Mouse (Mus musculus) left cerebral cortex, adult 9 months (tissue): Measurements from ENCODE around the gene Ckap5.
"Not testable (repeated sequence)": the region's sequence is repeated elsewhere in the genome, so short reads cannot be mapped to it uniquely, and the experiment has no call there.

ENCODE experiments used
- DNase-seq, 2 experiments: peaks; one replicate each; pipeline ENCODE4 v3.0.0; 2022; ENCODE audit warnings: low spot score in 2 of 2

The Ckap5 gene

GRCm38 (mm10) chr2:91526294-91527146 is at the start of gene Ckap5:
Gene Ckap5, plus strand, starts transcription at chr2:91526762.
- DNase-seq, result peak; percentile 81 to 94

GRCm38 (mm10) chr2:91476841-91477240 is 49.7 kb upstream of the Ckap5 start:
- DNase-seq, result no peak

- DNase-seq, result no peak
These were observed 46.2 kb upstream of the Ckap5 start for GRCm38 (mm10) chr2:91480399-91480801.

GRCm38 (mm10) chr2:91480805-91481514 is 45.6 kb upstream of the Ckap5 start:
- peak in 1 of 2 experiments; percentile 87 for DNase-seq

GRCm38 (mm10) chr2:91484698-91485097 is 41.9 kb upstream of the Ckap5 start:
- DNase-seq, result no peak

- no peak for DNase-seq
These were observed 41.3 kb upstream of the Ckap5 start for GRCm38 (mm10) chr2:91485256-91485655.

- peak in 1 of 2 experiments; percentile 35 for DNase-seq
These were observed 39.3 kb upstream of the Ckap5 start for GRCm38 (mm10) chr2:91487295-91487694.

GRCm38 (mm10) chr2:91492071-91492635 is 34.4 kb upstream of the Ckap5 start:
- DNase-seq, result no peak

- DNase-seq, result no peak
These were observed 32.6 kb upstream of the Ckap5 start for GRCm38 (mm10) chr2:91493981-91494380.

GRCm38 (mm10) chr2:91498093-91498719 is 28.4 kb upstream of the Ckap5 start:
- no peak for DNase-seq

- peak in 1 of 2 experiments; percentile 14 for DNase-seq
These were observed 18.5 kb upstream of the Ckap5 start for GRCm38 (mm10) chr2:91508076-91508475.

- DNase-seq, result peak in 1 of 2 experiments; percentile 37
These were observed 9.4 kb upstream of the Ckap5 start for GRCm38 (mm10) chr2:91517186-91517585.

- peak in 1 of 2 experiments; percentile 40 for DNase-seq
These were observed 555 bp downstream of the Ckap5 start for GRCm38 (mm10) chr2:91527147-91527486.

- peak; percentile 37 to 69 for DNase-seq
These were observed 11.1 kb downstream of the Ckap5 start for GRCm38 (mm10) chr2:91537588-91538205.

- DNase-seq, result no peak
These were observed 41.6 kb downstream of the Ckap5 start for GRCm38 (mm10) chr2:91568125-91568524.

GRCm38 (mm10) chr2:91580894-91581293 is 54.3 kb downstream of the Ckap5 start:
- DNase-seq, result peak; percentile 38 to 44

- no peak for DNase-seq
These were observed 59.7 kb downstream of the Ckap5 start for GRCm38 (mm10) chr2:91586242-91586641.

- peak in 1 of 2 experiments; percentile 16 for DNase-seq
These were observed 73.9 kb downstream of the Ckap5 start for GRCm38 (mm10) chr2:91600475-91600874.

- DNase-seq, result no peak
These were observed 75.8 kb downstream of the Ckap5 start for GRCm38 (mm10) chr2:91602389-91602788.

GRCm38 (mm10) chr2:91609370-91609769 is 82.8 kb downstream of the Ckap5 start:
- not testable (repeated sequence) for DNase-seq

GRCm38 (mm10) chr2:91622356-91622755 is 95.8 kb downstream of the Ckap5 start:
- no peak for DNase-seq

- DNase-seq, result not testable (repeated sequence)
These were observed 96.8 kb downstream of the Ckap5 start for GRCm38 (mm10) chr2:91623366-91623765.
